Mouse (Mus musculus): Measurements from ENCODE around the gene Plekhg5. TPM values are rescaled to one million over a fixed set of nuclear protein-coding genes. Genes with fewer than 3 reads are reported as not detected.

Gene Plekhg5
- total and polyA plus RNA-seq, 2 experiments from 2014 or later = 13.1 to 20.7 TPM

DNA sequence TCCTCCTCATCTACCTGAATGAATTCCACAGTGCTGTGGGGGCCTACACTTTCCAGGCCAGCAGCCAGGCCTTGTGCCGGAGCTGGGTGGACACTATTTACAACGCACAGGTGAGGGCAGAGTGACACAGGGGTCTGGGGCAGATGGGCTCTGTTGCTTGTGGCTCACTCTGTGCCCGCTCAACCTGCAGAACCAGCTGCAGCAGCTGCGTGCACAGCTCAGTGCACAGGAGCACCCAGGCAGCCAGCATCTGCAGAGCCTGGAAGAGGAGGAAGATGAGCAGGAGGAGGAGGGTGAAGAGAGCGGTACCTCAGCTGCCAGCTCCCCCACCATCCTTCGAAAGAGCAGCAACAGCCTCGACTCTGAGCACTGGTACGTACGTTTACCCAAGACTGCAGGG lies 40.0 kb downstream of the Plekhg5 start:
- TF ChIP-seq CTCF (IDR thresholded peaks at IDR 0.05; ENCODE audit: low read depth) = no peak
- no peak for DNase-seq (ENCODE audit: low spot score)
- H3K36me3 ChIP-seq (ENCODE audit: insufficient read depth, low read length) = peaks cover 13% of the 10 kb centered on the region
- H3K9me3 ChIP-seq (ENCODE audit: low read length) = no peaks in the 10 kb centered on the region
- H3K9ac ChIP-seq (replicated peaks; ENCODE audit: low read length) = no peak overlapping the region
- no peak overlapping the region for H3K4me3 ChIP-seq (ENCODE audit: low read length)
- no peak overlapping the region for H3K4me2 ChIP-seq (ENCODE audit: low read depth, low read length)
- H3K4me1 ChIP-seq (ENCODE audit: insufficient read depth, low read length) = peaks cover 14% of the 10 kb centered on the region
- ATAC-seq = no peak
- peaks cover 27% of the 10 kb centered on the region; the same call in 1 of the 2 replicates for H3K27me3 ChIP-seq (ENCODE audit: insufficient read depth, low read length)
- no peak overlapping the region for H3K27ac ChIP-seq
- WGBS = 78% methylated on average over 9 of the region's 9 CpGs

DNA sequence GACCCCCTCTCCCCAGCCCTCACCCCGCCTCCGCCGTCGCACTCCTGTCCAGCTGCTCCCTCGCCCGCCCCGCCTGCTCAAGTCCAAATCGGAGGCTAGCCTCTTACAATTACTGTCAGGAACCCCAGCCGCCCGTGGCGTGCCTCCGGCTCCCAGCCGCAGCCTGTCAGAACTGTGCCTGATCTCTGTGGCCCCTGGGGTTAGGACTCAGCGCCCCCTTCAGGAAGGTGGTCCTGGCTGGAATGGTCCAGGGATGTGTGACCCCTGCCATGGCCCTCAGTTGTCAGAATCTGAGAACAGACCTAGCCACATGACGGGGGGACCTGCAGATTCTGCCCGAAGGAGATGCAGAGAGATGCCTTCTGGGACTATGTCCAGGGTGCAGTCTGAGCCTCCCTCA lies 41.8 kb downstream of the Plekhg5 start:
- Histone ChIP-seq H3K4me2 (ENCODE audit: low read depth, low read length) (no peak overlapping the region), H3K9ac (replicated peaks; ENCODE audit: low read length) (no peak overlapping the region), H3K4me1 (ENCODE audit: insufficient read depth, low read length) (0 out of 2 replicates have a peak, but pooled peaks cover under 1% of the 10 kb centered on the region), H3K36me3 (ENCODE audit: insufficient read depth, low read length) (peaks cover 13% of the 10 kb centered on the region), H3K27ac (no peak overlapping the region), H3K9me3 (ENCODE audit: low read length) (no peaks in the 10 kb centered on the region), H3K4me3 (ENCODE audit: low read length) (no peak overlapping the region), H3K27me3 (ENCODE audit: insufficient read depth, low read length) (peaks cover 39% of the 10 kb centered on the region)
- ATAC-seq (no peak), DNase-seq (ENCODE audit: low spot score) (no peak)
- WGBS = 66% methylated on average over 16 of the region's 16 CpGs
- 0 out of 2 replicates have a peak, but pooled peaks have one; percentile 2 for TF ChIP-seq CTCF (IDR thresholded peaks at IDR 0.05; ENCODE audit: low read depth)

DNA sequence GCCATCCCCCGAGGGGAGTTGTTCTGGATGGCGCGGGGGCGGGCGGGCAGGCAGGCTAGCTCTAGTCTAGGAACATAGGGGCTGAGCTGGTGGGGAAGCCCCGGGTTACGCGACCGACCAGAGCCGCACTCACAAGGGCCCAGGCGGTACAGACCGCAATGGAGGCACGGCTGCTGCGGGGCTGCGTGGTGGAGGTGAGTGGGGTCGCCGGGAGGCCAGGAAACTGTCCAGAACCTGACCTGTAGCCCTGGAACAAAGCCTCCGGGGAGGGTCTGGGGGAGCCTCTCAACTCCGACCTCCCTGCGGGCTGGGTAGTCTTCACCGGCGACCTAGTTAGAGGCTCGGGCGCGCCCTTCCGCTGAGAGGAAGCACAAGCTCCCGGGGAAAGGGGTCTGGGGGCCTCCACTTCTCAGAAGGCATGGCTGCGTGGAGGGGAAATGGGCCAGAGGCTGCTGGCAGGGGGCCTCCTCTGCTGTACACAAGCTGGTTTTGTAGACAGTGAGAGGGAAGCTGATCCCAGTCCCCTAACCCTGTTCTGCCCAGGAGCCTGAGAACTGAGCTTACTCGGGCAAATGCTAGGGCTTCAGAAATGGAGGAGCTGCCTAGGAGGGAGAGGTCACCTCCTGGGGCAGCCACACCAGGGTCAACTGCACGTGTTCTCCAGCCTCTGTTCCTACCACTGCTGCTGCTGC lies 43.8 kb downstream of the Plekhg5 start, which contains the start of gene Tnfrsf25:
TSS of gene Tnfrsf25 (plus strand) at position 14 of the 692 bp plus-strand sequence.
- H3K27me3 ChIP-seq (ENCODE audit: insufficient read depth, low read length) = peaks cover 55% of the 10 kb centered on the region
- no peak within 1 kb of the TSS for H3K9ac ChIP-seq (replicated peaks; ENCODE audit: low read length)
- H3K4me1 ChIP-seq (ENCODE audit: insufficient read depth, low read length) = no peaks in the 10 kb centered on the region
- DNase-seq (ENCODE audit: low spot score) (no peak), ATAC-seq (no peak)
- peak within 1 kb of the TSS; percentile 26; the same call in 1 of the 2 replicates for H3K4me2 ChIP-seq (ENCODE audit: low read depth, low read length)
- WGBS = 5% methylated on average over 30 of the region's 30 CpGs
- TF ChIP-seq CTCF (IDR thresholded peaks at IDR 0.05; ENCODE audit: low read depth) = no peak
- no peak within 1 kb of the TSS for H3K4me3 ChIP-seq (ENCODE audit: low read length)
- H3K9me3 ChIP-seq (ENCODE audit: low read length) = no peaks in the 10 kb centered on the region
- no peak within 1 kb of the TSS for H3K27ac ChIP-seq
- peaks cover 13% of the 10 kb centered on the region for H3K36me3 ChIP-seq (ENCODE audit: insufficient read depth, low read length)

DNA sequence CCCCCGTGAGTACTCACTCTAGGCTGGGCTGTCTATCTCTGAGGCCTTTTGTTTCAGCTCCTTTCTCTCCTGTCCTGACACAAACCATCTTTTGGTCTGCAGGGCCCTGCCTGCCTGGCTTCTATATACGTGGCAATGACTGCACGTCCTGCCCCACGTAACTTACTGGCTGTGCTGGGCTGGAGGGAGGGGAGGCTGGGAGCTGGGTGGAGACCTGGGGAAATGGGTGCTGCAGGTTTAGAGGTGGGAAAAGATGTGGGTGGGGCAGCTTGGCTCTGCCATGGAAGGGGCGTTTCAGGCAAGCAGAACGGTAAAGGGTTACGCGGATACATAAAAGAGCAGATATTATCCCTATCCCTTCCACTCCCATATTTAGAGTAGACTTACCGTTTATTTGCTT lies 45.2 kb downstream of the Plekhg5 start:
- no peaks in the 10 kb centered on the region for H3K9me3 ChIP-seq (ENCODE audit: low read length)
- no peak overlapping the region for H3K27ac ChIP-seq
- no peak overlapping the region for H3K4me2 ChIP-seq (ENCODE audit: low read depth, low read length)
- WGBS = 75% methylated on average over 9 of the region's 9 CpGs
- no peaks in the 10 kb centered on the region for H3K4me1 ChIP-seq (ENCODE audit: insufficient read depth, low read length)
- no peak for ATAC-seq
- TF ChIP-seq CTCF (IDR thresholded peaks at IDR 0.05; ENCODE audit: low read depth) = no peak
- peaks cover 68% of the 10 kb centered on the region for H3K27me3 ChIP-seq (ENCODE audit: insufficient read depth, low read length)
- no peak overlapping the region for H3K9ac ChIP-seq (replicated peaks; ENCODE audit: low read length)
- H3K4me3 ChIP-seq (ENCODE audit: low read length) = no peak overlapping the region
- DNase-seq (ENCODE audit: low spot score) = no peak
- peaks cover 7% of the 10 kb centered on the region for H3K36me3 ChIP-seq (ENCODE audit: insufficient read depth, low read length)

DNA sequence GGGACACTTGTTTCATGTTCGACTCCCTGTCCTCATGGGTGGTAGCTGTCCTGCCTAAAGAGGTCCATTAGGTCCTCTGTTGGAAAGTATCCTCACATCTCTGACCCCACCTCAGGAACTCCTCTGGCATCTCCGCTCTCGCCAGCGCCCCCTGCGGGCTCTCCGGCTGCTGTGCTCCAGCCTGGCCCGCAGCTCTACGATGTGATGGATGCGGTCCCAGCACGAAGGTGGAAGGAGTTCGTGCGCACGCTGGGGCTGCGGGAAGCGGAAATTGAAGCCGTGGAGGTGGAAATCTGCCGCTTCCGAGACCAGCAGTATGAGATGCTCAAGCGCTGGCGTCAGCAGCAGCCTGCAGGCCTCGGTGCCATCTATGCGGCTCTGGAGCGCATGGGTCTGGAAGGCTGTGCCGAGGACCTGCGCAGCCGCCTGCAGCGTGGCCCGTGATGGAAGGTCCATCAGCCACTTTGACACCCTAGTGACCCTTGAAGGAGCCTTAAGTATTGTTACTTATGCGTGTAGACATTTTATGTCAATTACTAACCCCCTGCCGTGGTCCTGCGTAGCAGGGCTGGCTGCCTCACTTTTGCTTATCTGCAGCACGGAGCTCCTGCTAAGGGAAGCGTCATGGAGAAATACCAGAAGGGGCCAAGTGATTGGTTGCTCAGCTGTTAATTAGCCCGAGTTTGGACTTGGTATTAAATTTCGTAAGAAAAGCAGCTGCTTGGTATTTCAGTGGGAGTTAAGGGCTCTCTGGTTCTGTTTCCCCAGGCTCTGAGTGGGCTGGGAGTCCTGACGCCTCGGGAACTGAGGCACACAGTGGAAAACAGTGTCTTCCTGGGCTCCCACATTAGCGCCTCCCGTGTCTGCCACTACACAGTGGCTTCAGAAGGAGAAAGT lies 47.3 kb downstream of the Plekhg5 start:
- H3K27me3 ChIP-seq (ENCODE audit: insufficient read depth, low read length) = peaks cover 80% of the 10 kb centered on the region
- TF ChIP-seq CTCF (IDR thresholded peaks at IDR 0.05; ENCODE audit: low read depth) = peak; percentile 64
- no peaks in the 10 kb centered on the region; the same call in 1 of the 2 replicates for H3K36me3 ChIP-seq (ENCODE audit: insufficient read depth, low read length)
- H3K9ac ChIP-seq (replicated peaks; ENCODE audit: low read length) = no peak overlapping the region
- ATAC-seq (peak; percentile 46; the same call in 1 of the 2 replicates), DNase-seq (ENCODE audit: low spot score) (peak; percentile 64)
- H3K27ac ChIP-seq = no peak overlapping the region
- H3K9me3 ChIP-seq (ENCODE audit: low read length) = no peaks in the 10 kb centered on the region
- 10% methylated on average over 39 of the region's 39 CpGs for WGBS
- H3K4me1 ChIP-seq (ENCODE audit: insufficient read depth, low read length) = no peaks in the 10 kb centered on the region
- peak overlapping the region; percentile 26 for H3K4me2 ChIP-seq (ENCODE audit: low read depth, low read length)
- H3K4me3 ChIP-seq (ENCODE audit: low read length) = 0 out of 2 replicates have a peak overlapping the region, but pooled peaks have one; percentile 7

DNA sequence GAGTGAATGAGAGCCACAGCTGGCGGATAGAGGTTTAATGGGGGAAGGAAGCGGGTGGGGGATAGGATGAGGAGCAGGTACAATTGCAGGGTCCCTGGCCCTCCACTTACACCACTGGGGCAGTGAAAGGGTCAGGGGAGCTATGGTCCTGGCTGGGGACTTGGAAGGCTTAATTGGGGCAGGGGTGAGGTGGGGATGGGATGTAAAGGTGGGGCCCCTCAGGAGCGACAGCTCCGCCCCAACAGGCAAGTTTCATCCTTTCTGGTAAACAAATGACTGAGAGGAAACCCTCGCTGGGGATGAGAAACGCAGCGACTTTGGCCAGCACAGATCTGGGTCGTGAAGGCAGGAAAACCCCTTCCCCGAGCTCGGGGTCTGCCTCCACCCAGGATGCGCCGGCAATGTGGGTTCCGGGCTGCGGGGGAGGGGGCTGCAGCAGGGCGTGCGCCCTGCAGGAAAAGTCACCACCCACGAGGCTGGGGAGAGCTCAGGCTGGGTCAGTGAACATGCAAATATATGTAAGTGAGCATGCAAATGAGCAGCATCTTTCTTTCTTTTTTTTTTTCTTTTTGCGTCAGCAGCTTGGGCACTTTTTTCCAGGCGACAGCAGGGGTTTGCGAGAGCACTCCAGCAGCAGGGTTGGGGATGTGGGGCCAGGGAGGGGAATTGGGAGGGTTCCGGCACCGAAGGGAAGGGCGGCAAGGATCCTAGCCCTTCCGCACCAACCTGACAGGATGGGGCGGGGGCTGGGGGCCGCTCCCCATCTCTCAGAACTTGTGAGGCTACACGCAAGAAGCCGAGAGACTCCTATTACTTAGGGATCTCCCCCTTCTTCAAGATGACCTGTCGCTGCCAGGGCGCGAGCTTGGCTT lies 48.2 kb downstream of the Plekhg5 start:
- WGBS = 2% methylated on average over 31 of the region's 31 CpGs
- Histone ChIP-seq H3K36me3 (ENCODE audit: insufficient read depth, low read length) (no peaks in the 10 kb centered on the region), H3K4me3 (ENCODE audit: low read length) (peak overlapping the region; percentile 8; the same call in 1 of the 2 replicates), H3K27me3 (ENCODE audit: insufficient read depth, low read length) (peaks cover 83% of the 10 kb centered on the region), H3K9me3 (ENCODE audit: low read length) (no peaks in the 10 kb centered on the region), H3K4me2 (ENCODE audit: low read depth, low read length) (peak overlapping the region; percentile 23; the same call in 1 of the 2 replicates), H3K4me1 (ENCODE audit: insufficient read depth, low read length) (peaks cover 4% of the 10 kb centered on the region; the same call in 1 of the 2 replicates), H3K9ac (replicated peaks; ENCODE audit: low read length) (no peak overlapping the region), H3K27ac (no peak overlapping the region)
- DNase-seq (ENCODE audit: low spot score) = no peak
- TF ChIP-seq CTCF (IDR thresholded peaks at IDR 0.05; ENCODE audit: low read depth) = no peak
- no peak for ATAC-seq

All from hindbrain, postnatal 0 days (tissue).